Mouse (Mus musculus): ENCODE results near the gene Foxi1. TPM values are rescaled to one million over a fixed set of nuclear protein-coding genes. Genes with fewer than 3 reads are reported as not detected.

Foxi1 gene
- polyA plus RNA-seq, 1 experiment = not detected

DNA sequence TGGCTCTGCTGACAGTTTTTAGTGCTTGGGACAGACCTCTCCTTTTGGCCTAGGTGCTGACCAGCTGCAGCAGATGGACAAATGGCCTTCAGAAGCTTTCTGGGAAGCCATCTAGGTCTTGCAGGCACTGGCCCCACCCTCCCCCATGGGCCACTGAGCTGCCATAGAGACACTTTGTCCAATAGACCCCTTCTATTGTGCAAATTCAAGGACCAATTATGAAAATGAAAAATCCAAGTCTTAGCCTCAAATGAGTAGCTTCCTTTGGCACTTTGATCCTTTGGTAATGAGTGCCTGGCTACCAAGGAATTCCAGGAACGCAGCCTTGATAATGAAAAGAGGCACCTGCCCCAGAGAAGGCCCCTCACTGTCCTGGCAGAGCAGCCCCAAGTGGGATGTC, 36.7 kb downstream of the Foxi1 start:
- Histone ChIP-seq H3K4me3 (ENCODE audit: insufficient read depth, low read depth, low read length) (no peak overlapping the region), H3K4me1 (ENCODE audit: control insufficient read depth, insufficient read depth, low read length) (no peaks in the 10 kb centered on the region), H3K27ac (ENCODE audit: insufficient read depth, low read depth, low read length) (no peak overlapping the region)
- TF ChIP-seq CTCF (IDR thresholded peaks at IDR 0.05; ENCODE audit: insufficient read depth, low read depth, low read length) (no peak), POLR2A (IDR thresholded peaks at IDR 0.05; ENCODE audit: insufficient read depth, low read depth, low read length) (no peak)
- 82% methylated on average over 1 of the region's 1 CpGs for WGBS

DNA sequence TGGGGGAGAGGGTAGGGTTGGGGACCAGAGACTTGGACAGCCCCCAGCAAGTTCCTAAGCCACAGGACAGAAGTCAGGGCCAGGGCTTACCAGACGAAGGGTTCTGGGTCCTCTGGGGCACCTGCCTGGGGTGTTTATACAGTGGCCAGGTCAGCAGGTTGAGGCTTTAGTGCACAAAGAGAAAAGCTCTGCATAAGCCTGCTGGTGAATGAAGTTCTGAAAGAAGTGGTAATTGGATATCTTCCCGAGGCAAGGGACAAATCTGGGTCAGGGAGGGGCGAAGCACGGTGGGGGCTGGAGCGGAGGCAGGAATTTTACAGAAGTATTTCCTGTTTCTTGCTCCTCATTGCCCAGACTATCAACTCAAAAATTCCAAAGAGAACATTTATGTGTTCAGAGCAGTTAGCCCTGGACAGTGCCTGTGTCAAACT, 38.4 kb downstream of the Foxi1 start:
- 50% methylated on average over 5 of the region's 5 CpGs for WGBS
- no peak overlapping the region for H3K4me3 ChIP-seq (ENCODE audit: insufficient read depth, low read depth, low read length)
- TF ChIP-seq POLR2A (IDR thresholded peaks at IDR 0.05; ENCODE audit: insufficient read depth, low read depth, low read length) = no peak
- no peak for TF ChIP-seq CTCF (IDR thresholded peaks at IDR 0.05; ENCODE audit: insufficient read depth, low read depth, low read length)
- no peak overlapping the region for H3K27ac ChIP-seq (ENCODE audit: insufficient read depth, low read depth, low read length)
- no peaks in the 10 kb centered on the region for H3K4me1 ChIP-seq (ENCODE audit: control insufficient read depth, insufficient read depth, low read length)

DNA sequence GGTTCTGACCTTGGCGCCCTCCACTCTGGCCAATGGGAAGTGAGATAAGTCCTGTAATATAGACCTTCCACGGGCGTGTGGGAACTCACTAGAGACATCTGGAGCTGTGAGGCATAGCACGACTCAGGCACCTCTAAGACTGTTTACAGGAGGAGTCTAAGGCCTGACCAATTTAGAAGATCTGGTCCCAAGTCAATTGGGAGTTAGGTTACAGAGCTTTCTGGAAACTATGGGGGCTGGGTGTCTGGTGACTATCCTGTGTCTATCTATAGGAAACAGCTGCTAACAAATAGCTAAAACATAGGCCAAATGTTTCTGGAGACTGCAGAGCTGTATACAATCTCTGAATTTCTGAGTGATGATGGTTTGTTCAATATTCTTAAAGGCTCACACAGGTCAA, 41.5 kb downstream of the Foxi1 start:
- Histone ChIP-seq H3K4me1 (ENCODE audit: control insufficient read depth, insufficient read depth, low read length) (no peaks in the 10 kb centered on the region), H3K4me3 (ENCODE audit: insufficient read depth, low read depth, low read length) (no peak overlapping the region), H3K27ac (ENCODE audit: insufficient read depth, low read depth, low read length) (no peak overlapping the region)
- TF ChIP-seq POLR2A (IDR thresholded peaks at IDR 0.05; ENCODE audit: insufficient read depth, low read depth, low read length) (no peak), CTCF (IDR thresholded peaks at IDR 0.05; ENCODE audit: insufficient read depth, low read depth, low read length) (no peak)
- WGBS = 84% methylated on average over 4 of the region's 4 CpGs

DNA sequence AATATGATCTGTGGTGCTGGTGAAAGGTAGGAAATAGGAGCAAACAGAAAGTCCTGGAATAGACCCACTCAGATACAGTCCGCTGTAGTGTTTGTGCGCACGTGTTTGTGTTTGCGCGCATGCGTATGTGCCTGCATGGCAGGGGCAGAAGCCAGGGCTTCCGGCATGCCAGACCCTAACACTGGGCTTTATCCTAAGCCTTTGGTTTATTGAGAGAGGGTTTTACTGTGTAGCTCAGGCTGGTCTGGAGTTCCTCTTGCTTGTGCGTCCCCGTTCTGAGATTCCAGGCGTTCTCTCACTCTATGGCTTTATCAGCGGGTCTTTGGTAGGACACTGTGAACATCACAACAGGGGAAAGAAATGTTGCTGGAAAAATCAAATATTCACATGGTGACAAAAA, 42.6 kb downstream of the Foxi1 start:
- no peak overlapping the region for H3K27ac ChIP-seq (ENCODE audit: insufficient read depth, low read depth, low read length)
- TF ChIP-seq CTCF (IDR thresholded peaks at IDR 0.05; ENCODE audit: insufficient read depth, low read depth, low read length) (no peak), POLR2A (IDR thresholded peaks at IDR 0.05; ENCODE audit: insufficient read depth, low read depth, low read length) (no peak)

DNA sequence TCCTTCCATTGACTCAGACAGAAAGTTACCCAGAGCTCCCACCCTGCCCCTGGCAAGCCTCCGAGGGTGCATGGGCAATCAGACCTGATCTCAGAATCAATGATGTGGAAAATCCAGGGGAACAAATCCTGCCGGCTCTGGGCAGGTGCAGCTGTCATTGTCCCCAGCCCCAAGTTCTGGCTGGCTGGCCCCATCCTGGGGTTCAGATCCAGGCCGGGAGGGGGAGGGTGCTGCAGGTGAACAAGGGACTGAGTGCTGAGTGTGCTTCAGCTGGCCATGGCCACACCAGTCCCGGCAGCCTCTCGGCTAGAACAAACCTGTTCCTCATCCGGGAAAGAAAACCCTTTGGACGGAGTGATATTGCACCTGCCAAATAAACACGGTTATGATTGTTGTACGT, 49.0 kb downstream of the Foxi1 start:
- TF ChIP-seq CTCF (IDR thresholded peaks at IDR 0.05; ENCODE audit: insufficient read depth, low read depth, low read length) (no peak), POLR2A (IDR thresholded peaks at IDR 0.05; ENCODE audit: insufficient read depth, low read depth, low read length) (no peak)
- no peaks in the 10 kb centered on the region for H3K4me1 ChIP-seq (ENCODE audit: control insufficient read depth, insufficient read depth, low read length)
- 83% methylated on average over 9 of the region's 9 CpGs for WGBS
- H3K27ac ChIP-seq (ENCODE audit: insufficient read depth, low read depth, low read length) = no peak overlapping the region
- no peak overlapping the region for H3K4me3 ChIP-seq (ENCODE audit: insufficient read depth, low read depth, low read length)

More for the DNA sequence above, 42.6 kb downstream of the Foxi1 start:
- no peaks in the 10 kb centered on the region for H3K4me1 ChIP-seq (ENCODE audit: control insufficient read depth, insufficient read depth, low read length)
- 98% methylated on average over 11 of the region's 11 CpGs for WGBS
- H3K4me3 ChIP-seq (ENCODE audit: insufficient read depth, low read depth, low read length) = no peak overlapping the region

DNA sequence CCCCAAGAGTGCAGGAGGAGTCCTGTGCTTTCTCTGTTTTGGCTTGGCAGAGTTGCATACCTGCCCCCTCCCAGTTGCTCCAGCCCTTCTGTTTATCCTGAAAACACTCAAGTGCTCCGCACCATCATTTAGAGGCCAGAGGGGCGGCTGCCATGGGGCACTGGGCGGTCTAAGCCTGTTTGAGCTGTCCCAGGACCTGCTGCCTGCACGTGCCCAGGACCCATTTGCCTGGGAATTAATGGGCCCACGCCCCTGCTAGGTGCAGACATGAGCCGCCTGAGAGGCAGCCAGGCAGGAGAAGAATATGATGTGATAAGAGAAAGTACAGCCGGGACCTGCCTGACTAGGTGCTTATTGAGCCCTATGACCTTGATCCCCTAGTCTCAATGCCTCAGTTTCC, 52.7 kb downstream of the Foxi1 start:
- no peak overlapping the region for H3K27ac ChIP-seq (ENCODE audit: insufficient read depth, low read depth, low read length)
- 88% methylated on average over 7 of the region's 7 CpGs for WGBS
- H3K4me3 ChIP-seq (ENCODE audit: insufficient read depth, low read depth, low read length) = no peak overlapping the region
- TF ChIP-seq CTCF (IDR thresholded peaks at IDR 0.05; ENCODE audit: insufficient read depth, low read depth, low read length) = no peak
- TF ChIP-seq POLR2A (IDR thresholded peaks at IDR 0.05; ENCODE audit: insufficient read depth, low read depth, low read length) = no peak
- no peaks in the 10 kb centered on the region for H3K4me1 ChIP-seq (ENCODE audit: control insufficient read depth, insufficient read depth, low read length)

Other genes with a start within 250 kb of the Foxi1 start
- not detected in 2 replicates for gene Kcnmb1, start 245.1 kb downstream of the Foxi1 start, polyA plus RNA-seq (2012; ENCODE audit: insufficient read depth, insufficient read length, low replicate concordance, missing spikeins)
- gene Kcnip1, start 214.9 kb downstream of the Foxi1 start, polyA plus RNA-seq (2012; ENCODE audit: insufficient read depth, insufficient read length, low replicate concordance, missing spikeins) = not detected in 2 replicates
- gene Lcp2, start 161.2 kb downstream of the Foxi1 start, polyA plus RNA-seq (2012; ENCODE audit: insufficient read depth, insufficient read length, low replicate concordance, missing spikeins) = not detected in 2 replicates
- gene 4930469K13Rik, start 109.5 kb downstream of the Foxi1 start, polyA plus RNA-seq (2012; ENCODE audit: insufficient read depth, insufficient read length, low replicate concordance, missing spikeins) = not detected in 2 replicates
- not detected in 2 replicates for gene Fam196b, start 106.7 kb upstream of the Foxi1 start, polyA plus RNA-seq (2012; ENCODE audit: insufficient read depth, insufficient read length, low replicate concordance, missing spikeins)

Data from olfactory bulb, adult 2 months (tissue).